Mouse (Mus musculus): Measurements from ENCODE around the gene Pifo. TPM values are rescaled to one million over a fixed set of nuclear protein-coding genes. Genes with fewer than 3 reads are reported as not detected.
A peak's percentile ranks its signal among the peaks of the same experiment; 100 is the strongest.
"Not testable (repeated sequence)": the region's sequence is repeated elsewhere in the genome, so short reads cannot be mapped to it uniquely, and the experiment has no call there.

The Pifo gene
- polyA plus RNA-seq (2012; ENCODE audit: insufficient read depth, insufficient read length, low replicate concordance, missing spikeins): not detected in 2 replicates

- no peak for TF ChIP-seq CTCF (IDR thresholded peaks at IDR 0.05; ENCODE audit: insufficient read depth, low read depth, low read length)
- no peak for TF ChIP-seq POLR2A (IDR thresholded peaks at IDR 0.05; ENCODE audit: insufficient read depth, low read depth, low read length)
- 80% methylated on average over 2 of the region's 2 CpGs for WGBS
Measured at GRCm38 (mm10) chr3:106014546-106014945, at the start of gene Pifo. Gene Pifo, minus strand, starts transcription at chr3:106014646.

GRCm38 (mm10) chr3:106057966-106058365 lies 43.5 kb upstream of the Pifo start:
- Histone ChIP-seq H3K4me1 (ENCODE audit: control insufficient read depth, insufficient read depth, low read length) (no peaks in the 10 kb centered on the region), H3K4me3 (ENCODE audit: insufficient read depth, low read depth, low read length) (no peak overlapping the region), H3K27ac (ENCODE audit: insufficient read depth, low read depth, low read length) (no peak overlapping the region)
- WGBS: 81% methylated on average over 3 of the region's 3 CpGs
- TF ChIP-seq CTCF (IDR thresholded peaks at IDR 0.05; ENCODE audit: insufficient read depth, low read depth, low read length) (no peak), POLR2A (IDR thresholded peaks at IDR 0.05; ENCODE audit: insufficient read depth, low read depth, low read length) (no peak)

More at GRCm38 (mm10) chr3:106014546-106014945, at the start of gene Pifo:
- no peaks in the 10 kb centered on the region for H3K4me1 ChIP-seq (ENCODE audit: control insufficient read depth, insufficient read depth, low read length)
- H3K27ac ChIP-seq (ENCODE audit: insufficient read depth, low read depth, low read length): no peak within 1 kb of the TSS
- no peak within 1 kb of the TSS for H3K4me3 ChIP-seq (ENCODE audit: insufficient read depth, low read depth, low read length)

- Histone ChIP-seq H3K4me1 (ENCODE audit: control insufficient read depth, insufficient read depth, low read length) (no peaks in the 10 kb centered on the region), H3K4me3 (ENCODE audit: insufficient read depth, low read depth, low read length) (no peak overlapping the region), H3K27ac (ENCODE audit: insufficient read depth, low read depth, low read length) (no peak overlapping the region)
- 78% methylated on average over 18 of the region's 18 CpGs for WGBS
- no peak for TF ChIP-seq POLR2A (IDR thresholded peaks at IDR 0.05; ENCODE audit: insufficient read depth, low read depth, low read length)
- TF ChIP-seq CTCF (IDR thresholded peaks at IDR 0.05; ENCODE audit: insufficient read depth, low read depth, low read length): no peak
Measured at GRCm38 (mm10) chr3:106051896-106052295, 37.5 kb upstream of the Pifo start.

- whole genome bisulfite sequencing: 90% methylated on average over 2 of the region's 2 CpGs
- TF ChIP-seq CTCF (IDR thresholded peaks at IDR 0.05; ENCODE audit: insufficient read depth, low read depth, low read length): no peak
- TF ChIP-seq POLR2A (IDR thresholded peaks at IDR 0.05; ENCODE audit: insufficient read depth, low read depth, low read length): no peak
- no peaks in the 10 kb centered on the region for H3K4me1 ChIP-seq (ENCODE audit: control insufficient read depth, insufficient read depth, low read length)
- no peak overlapping the region for H3K4me3 ChIP-seq (ENCODE audit: insufficient read depth, low read depth, low read length)
- no peak overlapping the region for H3K27ac ChIP-seq (ENCODE audit: insufficient read depth, low read depth, low read length)
Measured at GRCm38 (mm10) chr3:106040306-106040705, 25.9 kb upstream of the Pifo start.

GRCm38 (mm10) chr3:106032781-106033180 lies 18.3 kb upstream of the Pifo start, which contains the start of gene Chil5:
Gene Chil5, minus strand, starts transcription at chr3:106032814.
- H3K4me3 ChIP-seq (ENCODE audit: insufficient read depth, low read depth, low read length): no peak within 1 kb of the TSS
- WGBS: 98% methylated on average over 1 of the region's 1 CpGs
- TF ChIP-seq CTCF (IDR thresholded peaks at IDR 0.05; ENCODE audit: insufficient read depth, low read depth, low read length) (no peak), POLR2A (IDR thresholded peaks at IDR 0.05; ENCODE audit: insufficient read depth, low read depth, low read length) (no peak)
- no peak within 1 kb of the TSS for H3K27ac ChIP-seq (ENCODE audit: insufficient read depth, low read depth, low read length)
- H3K4me1 ChIP-seq (ENCODE audit: control insufficient read depth, insufficient read depth, low read length): no peaks in the 10 kb centered on the region

GRCm38 (mm10) chr3:106024135-106024534 lies 9.7 kb upstream of the Pifo start:
- TF ChIP-seq CTCF (IDR thresholded peaks at IDR 0.05; ENCODE audit: insufficient read depth, low read depth, low read length) (no peak), POLR2A (IDR thresholded peaks at IDR 0.05; ENCODE audit: insufficient read depth, low read depth, low read length) (no peak)
- H3K4me3 ChIP-seq (ENCODE audit: insufficient read depth, low read depth, low read length): no peak overlapping the region
- H3K27ac ChIP-seq (ENCODE audit: insufficient read depth, low read depth, low read length): no peak overlapping the region
- 98% methylated on average over 2 of the region's 2 CpGs for WGBS
- no peaks in the 10 kb centered on the region for H3K4me1 ChIP-seq (ENCODE audit: control insufficient read depth, insufficient read depth, low read length)

GRCm38 (mm10) chr3:106021840-106022239 lies 7.4 kb upstream of the Pifo start:
- no peak overlapping the region for H3K27ac ChIP-seq (ENCODE audit: insufficient read depth, low read depth, low read length)

GRCm38 (mm10) chr3:106003360-106003759 lies 11.1 kb downstream of the Pifo start:
- H3K27ac ChIP-seq (ENCODE audit: insufficient read depth, low read depth, low read length); H3K4me1 ChIP-seq (ENCODE audit: control insufficient read depth, insufficient read depth, low read length); H3K4me3 ChIP-seq (ENCODE audit: insufficient read depth, low read depth, low read length): not testable (repeated sequence)
- WGBS: 71% methylated on average over 10 of the region's 10 CpGs

More at GRCm38 (mm10) chr3:106021840-106022239, 7.4 kb upstream of the Pifo start:
- TF ChIP-seq CTCF (IDR thresholded peaks at IDR 0.05; ENCODE audit: insufficient read depth, low read depth, low read length) (no peak), POLR2A (IDR thresholded peaks at IDR 0.05; ENCODE audit: insufficient read depth, low read depth, low read length) (no peak)
- Histone ChIP-seq H3K4me1 (ENCODE audit: control insufficient read depth, insufficient read depth, low read length) (no peaks in the 10 kb centered on the region), H3K4me3 (ENCODE audit: insufficient read depth, low read depth, low read length) (no peak overlapping the region)

- Histone ChIP-seq H3K4me3 (ENCODE audit: insufficient read depth, low read depth, low read length) (peak overlapping the region; percentile 18; the same call in 1 of the 2 replicates), H3K4me1 (ENCODE audit: control insufficient read depth, insufficient read depth, low read length) (peaks cover 4% of the 10 kb centered on the region), H3K27ac (ENCODE audit: insufficient read depth, low read depth, low read length) (no peak overlapping the region)
- TF ChIP-seq POLR2A (IDR thresholded peaks at IDR 0.05; ENCODE audit: insufficient read depth, low read depth, low read length): no peak
- no peak for TF ChIP-seq CTCF (IDR thresholded peaks at IDR 0.05; ENCODE audit: insufficient read depth, low read depth, low read length)
- WGBS: 12% methylated on average over 17 of the region's 17 CpGs
Measured at GRCm38 (mm10) chr3:106001416-106002370, 12.8 kb downstream of the Pifo start.
